Mouse (Mus musculus) small intestine, adult 2 months (tissue): ENCODE measurements around the gene Ephb3. TPM values are rescaled to one million over a fixed set of nuclear protein-coding genes. Genes with fewer than 3 reads are reported as not detected.
A peak's percentile ranks its signal among the peaks of the same experiment; 100 is the strongest.

Experiments used
- H3K27ac ChIP-seq: fragments of 200-500 bp; 2 replicates; pipeline ENCODE4 v1.5.1; 2012; ENCODE audit warnings: low read depth, low read length, control low read depth, inconsistent platforms; ENCODE audit not compliant: insufficient read depth
- H3K27me3 ChIP-seq: fragments of 200-500 bp; 2 replicates; pipeline ENCODE4 v1.6.1; 2012; ENCODE audit warnings: mild to moderate bottlenecking, moderate library complexity, low read length, inconsistent platforms; ENCODE audit not compliant: control insufficient read depth, insufficient read depth
- H3K36me3 ChIP-seq: fragments of 200-500 bp; 2 replicates; pipeline ENCODE4 v1.6.1; 2012; ENCODE audit warnings: mild to moderate bottlenecking, low read length, control low read depth, inconsistent platforms; ENCODE audit not compliant: control insufficient read depth, insufficient read depth
- H3K4me1 ChIP-seq: fragments of 200-500 bp; 2 replicates; pipeline ENCODE4 v1.6.1; 2012; ENCODE audit warnings: low read length, inconsistent platforms, mixed read lengths; ENCODE audit not compliant: control insufficient read depth, insufficient read depth, insufficient read length
- H3K4me3 ChIP-seq: fragments of 200-500 bp; 2 replicates; pipeline ENCODE4 v1.5.1; 2012; ENCODE audit warnings: low read depth, mild to moderate bottlenecking, control low read depth, inconsistent platforms, low read length, moderate library complexity
- CTCF ChIP-seq: fragments of 200-500 bp; IDR thresholded peaks from 2 replicates; pipeline ENCODE4 v1.5.1; 2012; ENCODE audit warnings: low read depth, mild to moderate bottlenecking, control low read depth, inconsistent platforms, low read length, moderate library complexity, mixed read lengths; ENCODE audit not compliant: insufficient replicate concordance, insufficient read length; ENCODE audit errors: extremely low read depth
- POLR2A ChIP-seq: fragments of 200-500 bp; IDR thresholded peaks from 2 replicates; pipeline ENCODE4 v1.6.1; 2012; ENCODE audit warnings: low read depth, mild to moderate bottlenecking, control low read depth, inconsistent platforms, low read length, moderate library complexity
- WGBS: fragments of 180-500 bp; shearing (Covaris S2); methylation state at CpG from one replicate; pipeline ENCODE4 v1.1.7; 2018; 5-methylcytosine and 5-hydroxymethylcytosine counted together
- polyA plus RNA-seq: library from polyadenylated mRNA; depleted of rRNA; stranded (reverse); fragments of >200 nt; gene quantifications from 2 replicates; pipeline ENCODE4 v1.2.3, GENCODE M21; 2012

Ephb3 gene
- polyA plus RNA-seq, 1 experiment = 11.3 TPM

GRCm38 (mm10) chr16:21208001-21208565 lies 3.5 kb downstream of the Ephb3 start:
- 32% methylated on average over 4 of the region's 4 CpGs for WGBS
- Histone ChIP-seq H3K4me1 (peaks cover 23% of the 10 kb centered on the region), H3K27me3 (no peaks in the 10 kb centered on the region), H3K4me3 (no peak overlapping the region), H3K27ac (no peak overlapping the region), H3K36me3 (no peaks in the 10 kb centered on the region)
- TF ChIP-seq POLR2A (no peak), CTCF (no peak)

- Histone ChIP-seq H3K36me3 (no peaks in the 10 kb centered on the region), H3K27ac (no peak overlapping the region), H3K27me3 (no peaks in the 10 kb centered on the region), H3K4me3 (no peak overlapping the region), H3K4me1 (peaks cover 24% of the 10 kb centered on the region)
- TF ChIP-seq POLR2A (no peak), CTCF (no peak)
- WGBS = 48% methylated on average over 3 of the region's 3 CpGs
Measured at GRCm38 (mm10) chr16:21209290-21209689, 4.7 kb downstream of the Ephb3 start.

GRCm38 (mm10) chr16:21210204-21210603 lies 5.6 kb downstream of the Ephb3 start:
- no peak for TF ChIP-seq CTCF
- TF ChIP-seq POLR2A = no peak
- Histone ChIP-seq H3K4me1 (peaks cover 32% of the 10 kb centered on the region), H3K4me3 (no peak overlapping the region), H3K36me3 (0 out of 2 replicates have a peak, but pooled peaks cover under 1% of the 10 kb centered on the region), H3K27ac (peak overlapping the region; percentile 23; the same call in 1 of the 2 replicates), H3K27me3 (no peaks in the 10 kb centered on the region)
- 11% methylated on average over 5 of the region's 5 CpGs for WGBS

- 5% methylated on average over 25 of the region's 25 CpGs for whole genome bisulfite sequencing
- H3K27ac ChIP-seq = peak overlapping the region; percentile 23; the same call in 1 of the 2 replicates
- TF ChIP-seq CTCF (no peak), POLR2A (no peak)
- H3K4me1 ChIP-seq = peaks cover 36% of the 10 kb centered on the region
- peaks cover 1% of the 10 kb centered on the region; the same call in 1 of the 2 replicates for H3K36me3 ChIP-seq
- H3K27me3 ChIP-seq = no peaks in the 10 kb centered on the region
- peak overlapping the region; percentile 44 for H3K4me3 ChIP-seq
Measured at GRCm38 (mm10) chr16:21210667-21211338, 6.2 kb downstream of the Ephb3 start.

GRCm38 (mm10) chr16:21211501-21211900 lies 6.9 kb downstream of the Ephb3 start:
- no peaks in the 10 kb centered on the region for H3K27me3 ChIP-seq
- TF ChIP-seq CTCF (no peak), POLR2A (no peak)
- H3K4me3 ChIP-seq = peak overlapping the region; percentile 44
- H3K4me1 ChIP-seq = peaks cover 36% of the 10 kb centered on the region
- peaks cover 1% of the 10 kb centered on the region; the same call in 1 of the 2 replicates for H3K36me3 ChIP-seq
- peak overlapping the region; percentile 19; the same call in 1 of the 2 replicates for H3K27ac ChIP-seq
- 42% methylated on average over 4 of the region's 4 CpGs for WGBS

- Histone ChIP-seq H3K4me3 (no peak overlapping the region), H3K36me3 (peaks cover 1% of the 10 kb centered on the region; the same call in 1 of the 2 replicates), H3K4me1 (peaks cover 36% of the 10 kb centered on the region), H3K27ac (no peak overlapping the region), H3K27me3 (no peaks in the 10 kb centered on the region)
- WGBS = 89% methylated on average over 1 of the region's 1 CpGs
- TF ChIP-seq POLR2A = no peak
- no peak for TF ChIP-seq CTCF
Measured at GRCm38 (mm10) chr16:21212369-21212768, 7.8 kb downstream of the Ephb3 start.

- 89% methylated on average over 7 of the region's 7 CpGs for WGBS
- H3K36me3 ChIP-seq = peaks cover 8% of the 10 kb centered on the region; the same call in 1 of the 2 replicates
- H3K27me3 ChIP-seq = no peaks in the 10 kb centered on the region
- H3K4me3 ChIP-seq = no peak overlapping the region
- no peak overlapping the region for H3K27ac ChIP-seq
- H3K4me1 ChIP-seq = peaks cover 34% of the 10 kb centered on the region
- no peak for TF ChIP-seq CTCF
- no peak for TF ChIP-seq POLR2A
Measured at GRCm38 (mm10) chr16:21213939-21214338, 9.4 kb downstream of the Ephb3 start.
